Mouse (Mus musculus) left cerebral cortex, adult 18-20 months (tissue): ENCODE data around the gene Cst10. TPM values are rescaled to one million over a fixed set of nuclear protein-coding genes. Genes with fewer than 3 reads are reported as not detected.

Source experiments
- DNase-seq, 2 experiments: peaks; one replicate each; pipeline ENCODE4 v3.0.0; 2021 to 2022; ENCODE audit warnings: low spot score in 2 of 2, mixed read lengths in 1 of 2
- long read RNA-seq, 2 experiments: library from polyadenylated mRNA; stranded (forward); transcript quantifications; one replicate each; pipeline ENCODE4 v2.0.0; 2021
- total RNA-seq, 2 experiments: library from RNA; stranded (reverse); gene quantifications; 2 replicates each; pipeline ENCODE4 v1.2.3; 2021

Gene Cst10
- not detected for total RNA-seq
- long read RNA-seq, experiment 1, result 0 reads
- long read RNA-seq, experiment 2, result 0 reads

DNA sequence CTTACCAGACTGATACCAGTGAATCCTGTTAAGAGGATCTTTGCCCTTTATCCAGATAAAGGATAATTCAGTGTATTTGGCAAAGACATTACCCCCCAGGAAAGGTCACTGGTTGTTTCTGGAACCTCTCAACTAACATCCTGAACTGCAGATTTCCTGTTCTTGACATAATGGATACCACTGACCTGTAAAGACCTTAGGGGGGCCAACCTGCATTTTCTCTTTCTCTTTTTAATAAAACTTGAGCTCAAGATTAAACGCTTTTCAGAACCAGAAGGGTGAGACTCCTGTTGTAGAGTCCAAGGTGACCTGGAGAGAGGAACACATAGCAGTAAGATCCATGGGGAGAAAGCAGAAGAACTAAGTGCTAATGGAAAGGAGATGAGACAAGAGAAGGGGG lies at the start of gene Cst10:
Cst10 (plus strand) TSS at position 301 of the 400 bp plus-strand sequence.
- DNase-seq, result no peak

DNA sequence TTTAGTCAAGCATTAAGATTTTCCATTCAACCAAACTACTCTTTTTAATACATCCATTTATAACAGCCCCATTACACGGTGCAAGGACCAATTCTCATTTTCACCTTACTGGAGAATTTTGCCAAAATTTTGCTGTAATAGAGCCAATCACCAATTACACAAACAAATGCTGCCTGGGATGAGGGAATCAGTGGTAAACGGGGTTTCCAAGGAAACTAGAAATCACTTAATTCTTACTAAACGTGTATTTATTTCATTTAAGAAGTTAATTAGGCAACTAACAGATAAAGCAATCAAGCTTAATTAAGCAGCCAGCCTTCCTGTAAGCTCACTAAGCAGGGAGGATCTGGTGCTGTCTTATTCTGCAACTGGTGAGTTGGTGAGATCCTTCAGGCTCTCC lies 11.9 kb upstream of the Cst10 start:
- DNase-seq, result no peak

DNA sequence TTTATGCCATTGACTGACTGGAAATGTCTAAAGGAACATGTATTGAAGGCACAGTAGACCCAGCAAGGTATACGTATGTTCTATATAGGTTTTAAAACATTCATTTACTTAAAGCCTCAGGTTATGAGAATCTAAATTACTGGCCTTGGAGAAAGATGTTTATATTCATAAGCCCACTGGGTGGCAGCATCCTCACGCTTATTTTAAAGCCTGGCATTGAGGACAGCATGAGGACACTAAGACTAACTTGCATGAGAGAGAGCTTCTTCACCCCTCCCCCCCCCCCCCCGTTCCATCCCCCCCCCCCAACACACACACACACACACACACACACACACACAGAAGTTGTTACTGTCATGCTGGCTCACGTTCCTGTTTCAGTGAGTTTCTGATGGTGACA lies 17.7 kb downstream of the Cst10 start:
- DNase-seq, result peak; percentile 28 to 37
